Mouse (Mus musculus) embryonic fibroblast, embryonic 13.5 days (primary cell): Measurements from ENCODE around the gene Stab1.

Experiments used
- CTCF ChIP-seq: IDR thresholded peaks from 2 replicates; pipeline ENCODE4 v1.5.1; 2011; ENCODE audit warnings: mild to moderate bottlenecking, control low read depth, low read length, moderate library complexity, borderline replicate concordance; ENCODE audit not compliant: insufficient read depth
- POLR2A ChIP-seq: IDR thresholded peaks from 2 replicates; pipeline ENCODE4 v1.6.1; 2011; ENCODE audit warnings: low read depth, mild to moderate bottlenecking, control low read depth, low read length, moderate library complexity

DNA sequence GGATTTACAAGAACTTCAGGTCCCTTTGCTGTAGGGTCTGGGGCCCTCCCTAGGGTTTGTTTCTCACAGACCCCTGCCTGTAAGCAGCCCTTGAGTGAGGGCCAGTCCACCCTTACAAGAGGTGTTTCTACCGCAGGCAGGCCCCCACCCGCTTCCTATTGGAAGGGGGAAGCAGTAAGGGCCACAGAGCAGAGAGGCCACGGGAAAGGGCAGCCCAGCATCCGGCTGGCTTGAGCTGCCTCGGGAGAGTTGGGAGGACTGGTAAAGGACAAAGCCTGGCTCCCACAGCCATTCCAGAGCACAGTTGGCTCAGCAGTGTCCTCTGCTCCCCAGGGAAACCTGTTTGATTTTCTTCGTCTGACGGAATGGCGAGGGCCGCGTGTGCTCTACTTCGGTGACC is 30.6 kb downstream of the Stab1 start:
- TF ChIP-seq POLR2A (no peak), CTCF (no peak)
